Mouse (Mus musculus): ENCODE measurements around the gene Osbpl11. TPM values are rescaled to one million over a fixed set of nuclear protein-coding genes. Genes with fewer than 3 reads are reported as not detected.
"Not testable (repeated sequence)": the region's sequence is repeated elsewhere in the genome, so short reads cannot be mapped to it uniquely, and the experiment has no call there.

The Osbpl11 gene
- total RNA-seq, 2 experiments from 2014 or later, result 21.9 to 22.4 TPM

- peak; percentile 21 for DNase-seq
Observed at GRCm38 (mm10) chr16:33178278-33179074, 6.4 kb upstream of the Osbpl11 start.

GRCm38 (mm10) chr16:33179222-33179621 lies 5.6 kb upstream of the Osbpl11 start:
- not testable (repeated sequence) for DNase-seq

- DNase-seq, result no peak
Observed at GRCm38 (mm10) chr16:33179911-33180310, 5.0 kb upstream of the Osbpl11 start.

- no peak for DNase-seq
Observed at GRCm38 (mm10) chr16:33180793-33181192, 4.1 kb upstream of the Osbpl11 start.

DNA sequence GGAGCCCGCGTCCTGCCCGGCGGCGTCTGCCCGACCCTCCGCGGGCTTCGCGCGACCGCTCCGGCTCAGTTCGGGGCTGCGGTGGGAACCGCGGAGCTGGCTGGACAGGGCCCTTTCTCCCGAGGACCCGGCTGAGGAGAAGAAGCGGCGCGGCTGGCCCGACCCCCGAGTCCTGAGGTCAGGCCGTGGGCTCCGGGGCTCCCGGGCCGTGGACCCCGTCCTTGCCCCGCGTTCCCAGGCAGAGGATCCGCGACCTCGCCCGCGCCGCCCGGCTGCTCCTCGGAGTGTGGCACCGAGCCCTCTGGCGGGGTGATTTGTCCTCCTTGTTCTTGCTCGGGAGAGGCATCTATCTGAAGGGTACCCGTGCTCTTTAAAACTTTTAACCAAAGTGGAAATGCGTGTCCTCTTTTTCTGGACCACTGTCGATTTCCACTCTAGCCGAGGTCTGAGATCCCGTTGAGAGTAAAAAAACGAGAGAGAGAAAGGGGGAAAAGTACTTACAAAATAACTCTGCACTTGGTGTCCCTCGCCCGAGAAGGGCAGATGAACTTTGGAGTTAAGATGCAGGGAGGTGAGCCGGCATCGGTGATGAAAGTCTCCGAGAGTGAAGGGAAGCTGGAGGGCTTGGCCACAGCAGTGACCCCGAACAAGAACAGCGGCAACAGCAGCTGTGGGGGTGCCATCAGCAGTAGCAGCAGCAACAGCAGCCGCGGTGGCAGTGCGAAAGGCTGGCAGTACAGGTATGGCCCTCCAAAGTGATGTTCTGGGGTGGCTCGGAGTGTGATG lies 583 bp downstream of the Osbpl11 start:
- DNase-seq, result peak; percentile 69

DNA sequence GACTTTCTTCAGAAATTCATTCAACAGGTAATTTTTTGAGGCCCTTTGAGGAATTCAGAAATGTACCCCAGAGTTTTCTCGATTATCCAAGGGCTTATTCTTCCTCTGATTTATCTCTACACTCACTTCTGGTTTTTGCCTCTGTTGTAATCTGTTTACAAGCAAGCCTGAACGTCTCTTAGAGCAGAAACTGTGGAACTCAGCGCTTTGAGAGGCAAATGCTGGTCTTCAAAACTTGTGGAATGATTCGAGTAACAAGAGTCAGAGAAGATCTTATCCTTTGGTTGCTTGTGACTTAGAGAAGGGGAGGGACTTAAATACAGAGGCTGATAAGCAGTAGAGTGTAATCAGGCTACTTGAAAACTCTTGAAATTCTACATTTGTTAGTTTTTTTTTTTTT lies 1.3 kb downstream of the Osbpl11 start:
- no peak for DNase-seq

GRCm38 (mm10) chr16:33188076-33188475 lies 3.2 kb downstream of the Osbpl11 start:
- no peak for DNase-seq

DNA sequence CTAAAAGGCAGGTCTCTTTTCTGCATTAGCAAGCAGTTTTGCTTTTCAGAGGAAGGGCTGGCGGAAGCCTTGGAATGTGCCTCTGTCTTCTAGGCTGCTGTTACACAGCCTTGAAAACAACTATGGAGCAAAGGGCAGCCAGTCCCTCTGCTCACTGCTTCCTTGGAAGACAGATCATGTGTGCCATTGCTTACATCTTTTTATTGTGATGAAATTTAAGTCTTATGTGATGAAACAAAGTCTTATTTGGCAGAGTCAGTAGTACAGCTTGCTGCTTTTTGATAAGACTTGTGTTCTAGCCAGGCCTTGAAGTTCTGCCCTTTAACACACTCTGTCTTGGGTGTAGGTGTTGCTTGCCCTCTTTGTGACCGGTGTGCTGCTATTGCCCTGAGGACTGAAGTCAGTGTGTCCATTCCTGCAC lies 6.8 kb downstream of the Osbpl11 start:
- no peak for DNase-seq

DNA sequence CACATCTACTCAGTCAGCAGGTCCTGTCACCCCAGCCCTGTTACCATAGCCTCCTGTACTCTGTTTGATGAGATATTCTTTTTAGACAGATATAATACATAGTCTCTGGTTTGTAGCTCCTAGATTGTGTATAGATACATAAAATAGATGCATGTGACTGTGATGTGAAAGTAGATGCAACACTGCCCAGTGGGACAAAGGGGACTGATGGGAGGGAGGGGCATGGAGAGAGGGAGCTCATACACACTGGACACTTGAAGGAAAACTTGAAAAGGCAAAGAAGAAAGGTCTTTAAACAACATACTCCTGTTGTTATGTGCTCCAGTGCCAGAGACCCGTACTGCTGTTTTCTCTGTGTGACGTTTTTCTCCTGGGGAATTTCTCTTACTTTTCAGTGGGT lies 7.4 kb downstream of the Osbpl11 start:
- DNase-seq, result no peak

DNA sequence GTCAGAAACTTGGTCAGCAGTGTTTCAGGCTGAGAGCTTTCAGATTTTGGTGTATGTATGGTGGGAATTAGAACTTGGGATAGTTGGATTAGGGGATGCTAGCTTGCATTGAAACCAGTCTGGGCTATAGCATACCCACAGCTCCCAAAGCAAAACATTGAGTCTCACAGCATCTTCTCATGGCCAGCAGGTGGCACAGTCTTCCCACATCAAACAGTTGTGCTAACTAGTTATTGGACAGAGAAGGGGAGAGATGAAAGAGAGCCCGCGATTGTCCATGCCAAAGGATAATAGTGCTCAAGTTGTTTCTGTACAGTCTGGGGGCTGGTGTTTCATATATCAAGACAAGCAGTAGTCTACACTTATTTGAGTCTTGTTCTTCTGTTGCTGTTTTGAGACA lies 8.8 kb downstream of the Osbpl11 start:
- peak; percentile 56 for DNase-seq

DNA sequence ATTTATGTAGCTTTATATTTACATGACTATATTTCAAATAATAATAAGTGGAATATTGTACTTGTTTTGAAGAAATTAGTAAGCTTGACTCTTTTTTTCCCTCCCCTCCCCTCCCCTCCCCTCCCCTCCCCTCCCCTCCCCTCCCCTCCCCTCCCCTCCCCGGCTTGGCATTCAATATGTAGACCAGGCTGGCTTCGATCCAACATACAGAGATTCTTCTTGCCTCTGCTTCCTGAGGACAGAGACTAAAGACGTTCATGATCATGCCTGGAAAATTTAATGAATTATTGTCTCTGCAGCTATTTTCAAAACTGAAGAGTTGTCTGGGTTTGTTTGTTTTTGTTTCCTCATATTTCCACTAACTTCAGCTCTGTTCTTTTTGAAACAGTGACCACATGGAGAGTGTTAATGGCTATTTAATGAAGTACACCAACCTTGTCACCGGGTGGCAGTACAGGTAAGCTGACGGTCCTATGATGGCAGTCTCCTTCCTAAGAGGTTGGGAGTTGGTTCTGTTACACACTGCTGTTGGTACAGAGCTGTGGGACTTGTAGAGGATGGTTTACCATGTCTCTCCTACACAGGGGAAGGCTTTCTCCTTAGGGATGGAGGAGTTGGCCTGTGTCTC lies 10.9 kb downstream of the Osbpl11 start:
- peak; percentile 44 for DNase-seq

GRCm38 (mm10) chr16:33196578-33196977 lies 11.7 kb downstream of the Osbpl11 start:
- DNase-seq, result no peak

- DNase-seq, result no peak
Observed at GRCm38 (mm10) chr16:33200589-33200988, 15.7 kb downstream of the Osbpl11 start.

DNA sequence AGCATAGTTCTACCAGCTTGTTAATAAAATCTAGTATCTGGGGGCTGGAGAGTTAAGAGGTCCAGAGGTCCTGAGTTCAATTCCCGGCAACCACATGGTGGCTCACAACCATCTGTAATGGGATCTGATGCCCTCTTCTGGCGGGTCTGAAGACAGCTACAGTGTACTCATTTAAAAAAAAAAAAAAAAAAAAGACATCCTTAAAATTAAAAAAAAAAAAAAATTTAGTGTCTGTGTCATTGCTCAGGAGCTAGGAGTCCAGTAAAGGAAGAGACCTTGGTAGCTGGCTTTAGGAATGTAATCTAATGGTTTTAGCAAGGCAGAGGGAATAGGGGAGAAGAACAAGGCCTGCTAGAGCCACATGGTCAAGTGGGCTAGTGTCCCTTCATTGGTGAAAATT lies 25.9 kb downstream of the Osbpl11 start:
- DNase-seq, result no peak

- DNase-seq, result no peak
Observed at GRCm38 (mm10) chr16:33216313-33217003, 31.6 kb downstream of the Osbpl11 start.

- not testable (repeated sequence) for DNase-seq
Observed at GRCm38 (mm10) chr16:33217553-33218085, 32.7 kb downstream of the Osbpl11 start.

DNA sequence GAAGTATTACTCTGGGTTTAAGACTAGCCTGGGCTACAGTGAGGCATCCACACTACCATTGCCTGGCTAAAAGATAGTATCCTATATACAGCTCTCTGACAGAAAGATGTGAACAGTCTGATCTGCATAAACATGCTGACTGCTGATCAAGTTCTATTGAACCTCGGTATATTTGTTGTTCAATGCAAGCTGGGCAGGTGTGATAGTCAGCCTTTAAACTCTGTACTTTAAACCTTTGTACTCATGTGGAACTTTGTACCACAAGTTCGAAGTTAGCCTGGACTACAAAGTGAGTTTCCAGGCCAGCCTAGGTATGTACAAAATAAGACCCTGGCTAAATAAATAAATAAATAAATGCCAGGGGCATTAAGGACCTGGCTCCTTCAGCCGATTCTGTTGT lies 37.6 kb downstream of the Osbpl11 start:
- DNase-seq, result no peak

DNA sequence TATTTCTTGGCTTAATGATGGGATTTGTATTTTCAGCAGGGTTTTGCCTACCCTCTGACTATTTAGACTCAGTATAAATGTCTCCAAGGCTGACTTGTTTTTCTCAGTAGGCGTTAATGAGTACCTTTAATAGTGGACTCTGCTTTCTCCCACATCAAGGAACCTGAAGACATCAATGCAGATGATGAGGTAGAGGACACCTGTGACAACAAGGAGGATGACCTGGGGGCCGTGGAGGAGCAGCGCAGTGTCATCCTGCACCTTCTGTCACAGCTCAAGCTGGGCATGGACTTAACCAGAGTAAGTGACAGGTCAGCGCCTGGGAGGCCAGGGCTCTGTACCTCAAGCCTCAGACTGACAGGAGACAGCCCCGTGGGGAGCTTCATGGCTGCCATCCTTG lies 39.5 kb downstream of the Osbpl11 start:
- no peak for DNase-seq

GRCm38 (mm10) chr16:33234128-33234527 lies 49.3 kb downstream of the Osbpl11 start:
- DNase-seq, result no peak

GRCm38 (mm10) chr16:33236151-33236550 lies 51.3 kb downstream of the Osbpl11 start:
- DNase-seq, result no peak

DNA sequence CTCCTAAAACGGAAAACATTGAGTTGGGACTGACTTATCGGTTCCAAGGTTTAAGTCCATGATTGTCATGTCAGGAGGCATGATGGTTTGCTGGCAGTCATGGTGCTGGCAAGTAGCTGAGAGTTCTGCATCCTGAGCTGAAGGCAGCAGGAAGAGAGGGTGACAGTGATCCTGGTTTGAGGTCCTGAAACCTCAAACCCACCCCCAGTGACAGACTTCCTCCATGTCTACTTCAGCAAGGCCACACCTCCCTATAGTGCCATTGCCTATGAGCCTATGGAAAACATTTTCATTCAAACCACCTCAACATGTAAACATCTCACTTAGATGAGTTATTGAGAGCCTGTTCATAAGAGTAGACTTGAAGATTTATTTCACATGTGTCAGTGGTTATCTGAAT lies 54.4 kb downstream of the Osbpl11 start:
- DNase-seq, result no peak

DNA sequence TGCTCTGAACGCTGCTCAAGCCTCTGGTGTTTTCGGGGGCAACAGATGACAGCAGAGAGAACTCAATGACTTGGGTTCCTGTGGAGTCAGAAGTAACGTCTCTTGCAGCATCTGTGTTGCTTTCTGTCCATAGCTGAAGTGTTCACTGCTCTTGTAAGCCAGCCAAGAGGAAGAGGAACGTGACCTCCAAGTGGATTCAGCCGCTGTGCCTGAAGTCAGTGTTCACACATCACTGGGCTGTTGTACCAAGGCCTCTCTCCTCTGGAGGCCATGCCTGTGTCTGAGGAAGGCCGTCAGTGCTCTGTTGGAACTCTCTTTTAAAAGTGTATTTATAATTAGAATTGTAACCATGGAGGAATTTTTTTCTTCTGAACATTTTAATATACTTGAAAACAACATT lies 57.2 kb downstream of the Osbpl11 start:
- no peak for DNase-seq
